Mouse (Mus musculus): ENCODE measurements around the gene Prelp.

Gene Prelp

GRCm38 (mm10) chr1:133933301-133934195, 12.3 kb upstream of the Prelp start:
- no peak for DNase-seq

- no peak for DNase-seq
These were observed 8.8 kb upstream of the Prelp start for GRCm38 (mm10) chr1:133929980-133930379.

GRCm38 (mm10) chr1:133925223-133925622, 4.0 kb upstream of the Prelp start:
- DNase-seq, result no peak

GRCm38 (mm10) chr1:133924141-133924875, 3.1 kb upstream of the Prelp start:
- DNase-seq, result no peak

- DNase-seq, result no peak
These were observed 1.9 kb upstream of the Prelp start for GRCm38 (mm10) chr1:133923071-133923470.

GRCm38 (mm10) chr1:133920876-133921275, 338 bp downstream of the Prelp start:
- no peak for DNase-seq

GRCm38 (mm10) chr1:133920401-133920800, 813 bp downstream of the Prelp start:
- no peak for DNase-seq

- DNase-seq, result no peak
These were observed 3.1 kb downstream of the Prelp start for GRCm38 (mm10) chr1:133918088-133918470.

- DNase-seq, result peak; percentile 60
These were observed 3.6 kb downstream of the Prelp start for GRCm38 (mm10) chr1:133917456-133918087.

- DNase-seq, result peak; percentile 82
These were observed 5.4 kb downstream of the Prelp start for GRCm38 (mm10) chr1:133915723-133916355.

- DNase-seq, result no peak
These were observed 6.1 kb downstream of the Prelp start for GRCm38 (mm10) chr1:133915115-133915514.

GRCm38 (mm10) chr1:133913018-133913417, 8.2 kb downstream of the Prelp start:
- DNase-seq, result no peak

- peak; percentile 81 for DNase-seq
These were observed 9.8 kb downstream of the Prelp start for GRCm38 (mm10) chr1:133911456-133911855.

GRCm38 (mm10) chr1:133911008-133911407, 10.2 kb downstream of the Prelp start:
- DNase-seq, result peak; percentile 53

- no peak for DNase-seq
These were observed 11.1 kb downstream of the Prelp start for GRCm38 (mm10) chr1:133910108-133910507.

GRCm38 (mm10) chr1:133908659-133909575, 12.3 kb downstream of the Prelp start:
- DNase-seq, result peak; percentile 77

GRCm38 (mm10) chr1:133907949-133908658, 13.1 kb downstream of the Prelp start, which contains the start of gene Optc:
Optc (minus strand) TSS chr1:133907999.
- peak; percentile 71 for DNase-seq

- DNase-seq, result no peak
These were observed 14.8 kb downstream of the Prelp start for GRCm38 (mm10) chr1:133906420-133906819.

GRCm38 (mm10) chr1:133900825-133901224, 20.4 kb downstream of the Prelp start:
- no peak for DNase-seq

GRCm38 (mm10) chr1:133899043-133899542, 22.1 kb downstream of the Prelp start:
- DNase-seq, result no peak

- DNase-seq, result no peak
These were observed 23.9 kb downstream of the Prelp start for GRCm38 (mm10) chr1:133897293-133897692.
